Mouse (Mus musculus): ENCODE data around the gene Vpreb2. TPM values are rescaled to one million over a fixed set of nuclear protein-coding genes. Genes with fewer than 3 reads are reported as not detected.
"Not testable (repeated sequence)": the region's sequence is repeated elsewhere in the genome, so short reads cannot be mapped to it uniquely, and the experiment has no call there.

Gene Vpreb2
- polyA plus RNA-seq, 1 experiment from 2014 or later: not detected

DNA sequence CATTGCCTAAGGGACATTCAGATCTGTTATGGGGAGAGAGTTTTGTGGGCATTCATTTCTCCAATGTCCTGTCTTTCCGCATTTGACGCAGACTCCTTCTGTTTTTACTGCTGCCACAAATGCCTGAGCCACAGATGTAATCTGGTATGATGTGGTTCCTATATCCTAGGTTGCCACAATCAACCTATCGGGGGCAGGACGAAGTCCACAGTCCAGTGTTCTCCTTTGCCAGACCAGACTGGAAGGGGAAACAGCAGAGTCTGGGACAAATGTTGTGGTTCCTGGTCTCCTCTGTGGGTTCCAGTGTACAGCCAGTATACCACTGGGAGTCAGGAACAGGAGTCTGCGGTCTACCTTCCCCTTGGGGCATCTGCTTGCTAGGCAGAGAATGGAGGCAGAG, 19.4 kb downstream of the Vpreb2 start:
- no peak overlapping the region for H3K9ac ChIP-seq
- H3K4me2 ChIP-seq: no peak overlapping the region
- H3K9me3 ChIP-seq (ENCODE audit: low read depth, low read length): no peaks in the 10 kb centered on the region
- ATAC-seq (ENCODE audit: insufficient read depth) (no peak), DNase-seq (no peak)
- no peaks in the 10 kb centered on the region for H3K4me1 ChIP-seq (ENCODE audit: insufficient read depth)
- WGBS: 90% methylated on average over 5 of the region's 5 CpGs
- no peak overlapping the region for H3K4me3 ChIP-seq (ENCODE audit: low read depth, low read length)
- no peak overlapping the region for H3K27ac ChIP-seq (ENCODE audit: low read depth)
- no peak for TF ChIP-seq CTCF (IDR thresholded peaks at IDR 0.05; ENCODE audit: low read depth)
- no peaks in the 10 kb centered on the region for H3K27me3 ChIP-seq (ENCODE audit: insufficient read depth, low read length)
- H3K36me3 ChIP-seq (ENCODE audit: insufficient read depth): no peaks in the 10 kb centered on the region

- Histone ChIP-seq H3K4me3 (ENCODE audit: low read depth, low read length) (no peak overlapping the region), H3K27me3 (ENCODE audit: insufficient read depth, low read length) (no peaks in the 10 kb centered on the region), H3K4me1 (ENCODE audit: insufficient read depth) (no peaks in the 10 kb centered on the region), H3K36me3 (ENCODE audit: insufficient read depth) (no peaks in the 10 kb centered on the region), H3K9me3 (ENCODE audit: low read depth, low read length) (no peaks in the 10 kb centered on the region), H3K4me2 (no peak overlapping the region), H3K9ac (no peak overlapping the region), H3K27ac (ENCODE audit: low read depth) (no peak overlapping the region)
- DNase-seq: no peak
- ATAC-seq (ENCODE audit: insufficient read depth): no peak
- TF ChIP-seq CTCF (IDR thresholded peaks at IDR 0.05; ENCODE audit: low read depth): no peak
- 63% methylated on average over 5 of the region's 5 CpGs for WGBS
Observed at GRCm38 (mm10) chr16:18004589-18004988, 24.4 kb downstream of the Vpreb2 start.

DNA sequence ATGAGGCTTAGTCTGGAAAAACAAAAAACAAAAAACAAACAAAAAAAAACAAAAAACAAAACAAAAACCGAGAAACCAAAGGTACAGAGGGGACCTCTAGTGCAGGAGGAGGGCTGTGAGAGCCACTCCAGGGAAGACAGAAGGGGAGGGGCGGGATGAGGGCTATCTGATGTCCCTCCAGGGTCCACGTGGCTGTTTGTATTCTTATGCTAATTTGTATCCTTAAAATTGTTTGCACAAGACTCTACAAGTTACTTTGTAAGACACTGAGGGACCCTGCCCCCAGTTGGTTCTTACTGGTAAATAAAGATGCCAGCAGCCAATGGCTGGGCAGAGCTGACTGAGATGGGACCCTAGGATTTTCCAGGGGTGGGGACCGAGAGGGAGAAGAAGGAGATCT, 26.9 kb downstream of the Vpreb2 start:
- ATAC-seq (ENCODE audit: insufficient read depth) (no peak), DNase-seq (no peak)
- Histone ChIP-seq H3K4me3 (ENCODE audit: low read depth, low read length) (no peak overlapping the region), H3K9me3 (ENCODE audit: low read depth, low read length) (no peaks in the 10 kb centered on the region), H3K27me3 (ENCODE audit: insufficient read depth, low read length) (no peaks in the 10 kb centered on the region), H3K36me3 (ENCODE audit: insufficient read depth) (no peaks in the 10 kb centered on the region), H3K4me1 (ENCODE audit: insufficient read depth) (no peaks in the 10 kb centered on the region), H3K9ac (no peak overlapping the region), H3K27ac (ENCODE audit: low read depth) (no peak overlapping the region), H3K4me2 (no peak overlapping the region)
- TF ChIP-seq CTCF (IDR thresholded peaks at IDR 0.05; ENCODE audit: low read depth): no peak
- WGBS: 44% methylated on average over 4 of the region's 4 CpGs

DNA sequence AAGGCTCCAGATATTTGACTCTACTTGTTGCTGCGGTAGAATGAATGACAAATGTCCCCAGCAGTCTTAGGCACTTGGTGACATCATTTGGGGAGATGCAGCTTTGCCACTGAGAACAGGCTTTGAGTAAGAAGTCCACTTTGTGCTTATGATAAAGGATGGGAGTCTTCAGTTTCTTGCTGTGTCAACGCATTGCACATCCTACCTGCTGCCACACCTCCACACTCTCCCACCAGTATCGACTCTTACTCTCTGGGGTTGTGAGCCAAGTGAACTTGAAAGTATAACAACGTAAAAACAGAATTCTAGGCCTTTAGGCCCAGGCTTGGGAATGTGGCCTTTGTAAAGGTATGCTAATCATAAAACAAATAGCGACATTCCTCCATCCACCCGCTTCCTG, 30.9 kb downstream of the Vpreb2 start:
- no peak for ATAC-seq (ENCODE audit: insufficient read depth)
- Histone ChIP-seq H3K9me3 (ENCODE audit: low read depth, low read length) (no peaks in the 10 kb centered on the region), H3K9ac (no peak overlapping the region), H3K27ac (ENCODE audit: low read depth) (no peak overlapping the region), H3K4me2 (no peak overlapping the region), H3K36me3 (ENCODE audit: insufficient read depth) (no peaks in the 10 kb centered on the region), H3K4me1 (ENCODE audit: insufficient read depth) (no peaks in the 10 kb centered on the region), H3K27me3 (ENCODE audit: insufficient read depth, low read length) (no peaks in the 10 kb centered on the region), H3K4me3 (ENCODE audit: low read depth, low read length) (no peak overlapping the region)
- no peak for TF ChIP-seq CTCF (IDR thresholded peaks at IDR 0.05; ENCODE audit: low read depth)
- DNase-seq: no peak
- 61% methylated on average over 6 of the region's 6 CpGs for WGBS

GRCm38 (mm10) chr16:18016482-18016881, 36.3 kb downstream of the Vpreb2 start:
- not testable (repeated sequence) for H3K4me3 ChIP-seq (ENCODE audit: low read depth, low read length); H3K27ac ChIP-seq (ENCODE audit: low read depth); H3K27me3 ChIP-seq (ENCODE audit: insufficient read depth, low read length); H3K4me1 ChIP-seq (ENCODE audit: insufficient read depth); H3K36me3 ChIP-seq (ENCODE audit: insufficient read depth); H3K4me2 ChIP-seq; ATAC-seq (ENCODE audit: insufficient read depth); H3K9ac ChIP-seq; DNase-seq; H3K9me3 ChIP-seq (ENCODE audit: low read depth, low read length)
- WGBS: 58% methylated on average over 3 of the region's 4 CpGs

- 49% methylated on average over 8 of the region's 8 CpGs for WGBS
Observed at GRCm38 (mm10) chr16:18022780-18023557, 42.7 kb downstream of the Vpreb2 start.

DNA sequence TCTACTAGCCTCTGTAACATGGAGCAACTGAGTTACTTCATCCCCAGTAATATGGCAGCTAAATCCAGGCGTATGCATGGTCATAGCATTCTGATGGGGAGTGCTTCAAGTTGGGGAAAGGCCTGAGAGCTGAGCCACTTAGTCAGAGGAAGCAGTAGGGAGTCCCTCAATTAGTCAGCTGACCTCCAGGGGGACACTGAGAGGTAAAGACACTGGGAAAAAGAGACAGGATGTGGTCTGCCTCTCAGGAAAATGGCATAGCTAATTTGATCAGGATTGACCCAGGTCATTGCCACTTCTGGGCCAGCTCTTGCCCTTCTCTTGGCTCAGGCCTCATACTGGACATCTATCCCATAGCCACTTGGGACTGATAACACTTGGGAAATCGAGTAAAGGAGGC, 47.1 kb downstream of the Vpreb2 start:
- Histone ChIP-seq H3K27me3 (ENCODE audit: insufficient read depth, low read length) (no peaks in the 10 kb centered on the region), H3K4me1 (ENCODE audit: insufficient read depth) (no peaks in the 10 kb centered on the region), H3K9me3 (ENCODE audit: low read depth, low read length) (no peaks in the 10 kb centered on the region), H3K4me2 (no peak overlapping the region), H3K9ac (no peak overlapping the region), H3K4me3 (ENCODE audit: low read depth, low read length) (no peak overlapping the region), H3K27ac (ENCODE audit: low read depth) (no peak overlapping the region), H3K36me3 (ENCODE audit: insufficient read depth) (no peaks in the 10 kb centered on the region)
- no peak for TF ChIP-seq CTCF (IDR thresholded peaks at IDR 0.05; ENCODE audit: low read depth)
- ATAC-seq (ENCODE audit: insufficient read depth) (no peak), DNase-seq (no peak)
- WGBS: 56% methylated on average over 2 of the region's 2 CpGs

More at GRCm38 (mm10) chr16:18022780-18023557, 42.7 kb downstream of the Vpreb2 start:
- Histone ChIP-seq H3K4me3 (ENCODE audit: low read depth, low read length) (no peak overlapping the region), H3K9ac (no peak overlapping the region), H3K4me2 (no peak overlapping the region), H3K4me1 (ENCODE audit: insufficient read depth) (no peaks in the 10 kb centered on the region), H3K36me3 (ENCODE audit: insufficient read depth) (no peaks in the 10 kb centered on the region), H3K27me3 (ENCODE audit: insufficient read depth, low read length) (no peaks in the 10 kb centered on the region), H3K27ac (ENCODE audit: low read depth) (no peak overlapping the region), H3K9me3 (ENCODE audit: low read depth, low read length) (no peaks in the 10 kb centered on the region)
- no peak for ATAC-seq (ENCODE audit: insufficient read depth)
- peak; percentile 4 for DNase-seq
- TF ChIP-seq CTCF (IDR thresholded peaks at IDR 0.05; ENCODE audit: low read depth): no peak

Other genes with a start within 250 kb of the Vpreb2 start
- 40.8 and 46.0 TPM in 2 replicates for gene Med15, start 247.5 kb upstream of the Vpreb2 start, polyA plus RNA-seq (2014; fragmentation: Nextera tagmentation; extraction: Ambion mirVana)
- gene Klhl22, start 220.8 kb upstream of the Vpreb2 start, polyA plus RNA-seq (2014; fragmentation: Nextera tagmentation; extraction: Ambion mirVana): 67.0 and 70.7 TPM in 2 replicates
- gene Scarf2, start 183.1 kb upstream of the Vpreb2 start, polyA plus RNA-seq (2014; fragmentation: Nextera tagmentation; extraction: Ambion mirVana): 32.7 and 36.3 TPM in 2 replicates
- 0.18 TPM in 1 of 2 replicates, not detected in the other for gene B830017H08Rik, start 147.3 kb upstream of the Vpreb2 start, polyA plus RNA-seq (2014; fragmentation: Nextera tagmentation; extraction: Ambion mirVana)
- gene Car15, start 142.1 kb upstream of the Vpreb2 start, polyA plus RNA-seq (2014; fragmentation: Nextera tagmentation; extraction: Ambion mirVana): 2.6 and 2.7 TPM in 2 replicates
- 0.29 and 0.55 TPM in 2 replicates for gene Gm20518, start 88.8 kb upstream of the Vpreb2 start, polyA plus RNA-seq (2014; fragmentation: Nextera tagmentation; extraction: Ambion mirVana)
- gene Tssk1, start 86.2 kb upstream of the Vpreb2 start, polyA plus RNA-seq (2014; fragmentation: Nextera tagmentation; extraction: Ambion mirVana): 0.07 and 0.09 TPM in 2 replicates
- 94.6 and 105 TPM in 2 replicates for gene Dgcr2, start 81.9 kb upstream of the Vpreb2 start, polyA plus RNA-seq (2014; fragmentation: Nextera tagmentation; extraction: Ambion mirVana)
- not detected in 2 replicates for gene Tssk2, start 81.8 kb upstream of the Vpreb2 start, polyA plus RNA-seq (2014; fragmentation: Nextera tagmentation; extraction: Ambion mirVana)
- 32.5 and 37.3 TPM in 2 replicates for gene Ess2, start 69.1 kb upstream of the Vpreb2 start, polyA plus RNA-seq (2014; fragmentation: Nextera tagmentation; extraction: Ambion mirVana)
- 0.21 TPM in 1 of 2 replicates, not detected in the other for gene Gsc2, start 65.4 kb upstream of the Vpreb2 start, polyA plus RNA-seq (2014; fragmentation: Nextera tagmentation; extraction: Ambion mirVana)
- 59.0 and 66.6 TPM in 2 replicates for gene Slc25a1, start 52.2 kb upstream of the Vpreb2 start, polyA plus RNA-seq (2014; fragmentation: Nextera tagmentation; extraction: Ambion mirVana)
- 93.8 and 97.3 TPM in 2 replicates for gene Dgcr6, start 72.4 kb downstream of the Vpreb2 start, polyA plus RNA-seq (2014; fragmentation: Nextera tagmentation; extraction: Ambion mirVana)
- gene Prodh, start 109.8 kb downstream of the Vpreb2 start, polyA plus RNA-seq (2014; fragmentation: Nextera tagmentation; extraction: Ambion mirVana): 14.8 and 17.5 TPM in 2 replicates
- 1.3 and 1.7 TPM in 2 replicates for gene Rtn4r, start 147.2 kb downstream of the Vpreb2 start, polyA plus RNA-seq (2014; fragmentation: Nextera tagmentation; extraction: Ambion mirVana)
- gene Ccdc188, start 237.5 kb downstream of the Vpreb2 start, polyA plus RNA-seq (2014; fragmentation: Nextera tagmentation; extraction: Ambion mirVana): not detected in 2 replicates